7 mouse cellular contexts compared by ENCODE assay signal in genomic region chr13:95961191-95961791, GRCm38 (mm10).
DNase-seq lines count a peak whose midpoint lies in the region; ATAC-seq and TF ChIP-seq lines count a peak whose summit lies in the region.

No protein-coding gene starts in this region.

- peaks cover 74% of the 10 kb centered on the region for H3K4me1 ChIP-seq in G1E (ENCODE audit: insufficient read depth, low read depth, low read length)
- H3K4me1 ChIP-seq in bone marrow macrophage, adult 2 months (ENCODE audit: control insufficient read depth, insufficient read depth, low read length), result peaks cover 16% of the 10 kb centered on the region
- peaks cover 15% of the 10 kb centered on the region for H3K4me1 ChIP-seq in forebrain, embryonic 14.5 days (ENCODE audit: control insufficient read depth, insufficient read depth, low read length)
- H3K4me1 ChIP-seq in hindbrain, embryonic 12.5 days, result peaks cover 48% of the 10 kb centered on the region
- peaks cover 2% of the 10 kb centered on the region for H3K4me1 ChIP-seq in small intestine, adult 2 months (ENCODE audit: control insufficient read depth, insufficient read depth, insufficient read length, low read length)

- no peak overlapping the region for H3K27ac ChIP-seq in bone marrow macrophage, adult 2 months (ENCODE audit: insufficient read depth, low read depth, low read length)
- no peak overlapping the region; the same call in 1 of the 2 replicates for H3K27ac ChIP-seq in forebrain, embryonic 14.5 days (ENCODE audit: low read depth, low read length)
- H3K27ac ChIP-seq in hindbrain, embryonic 12.5 days, result no peak overlapping the region
- no peak overlapping the region for H3K27ac ChIP-seq in small intestine, adult 2 months (ENCODE audit: insufficient read depth, low read depth, low read length)

- no peak for TF ChIP-seq CTCF in G1E (IDR thresholded peaks at IDR 0.05; ENCODE audit: low read depth, low read length)
- TF ChIP-seq CTCF in bone marrow macrophage, adult 2 months (IDR thresholded peaks at IDR 0.05; ENCODE audit: low read depth, low read length), result no peak
- TF ChIP-seq CTCF in small intestine, adult 2 months (IDR thresholded peaks at IDR 0.05; ENCODE audit: extremely low read depth, insufficient read length, insufficient replicate concordance, low read depth, low read length), result no peak

- H3K4me2 ChIP-seq in forebrain, embryonic 14.5 days (ENCODE audit: low read length), result peak overlapping the region; percentile 88
- peak overlapping the region; percentile 65 for H3K4me2 ChIP-seq in hindbrain, embryonic 12.5 days (replicated peaks)

- no peak for TF ChIP-seq POLR2A in bone marrow macrophage, adult 2 months (IDR thresholded peaks at IDR 0.05; ENCODE audit: borderline replicate concordance, low read depth, low read length)
- no peak for TF ChIP-seq POLR2A in small intestine, adult 2 months (IDR thresholded peaks at IDR 0.05; ENCODE audit: low read depth, low read length)

- no peaks in the 10 kb centered on the region for H3K27me3 ChIP-seq in G1E (ENCODE audit: insufficient read depth, low read length)
- no peaks in the 10 kb centered on the region; the same call in 1 of the 2 replicates for H3K27me3 ChIP-seq in forebrain, embryonic 14.5 days (replicated peaks; ENCODE audit: control insufficient read depth, insufficient read depth, low read length)
- H3K27me3 ChIP-seq in hindbrain, embryonic 12.5 days, result no peaks in the 10 kb centered on the region
- peaks cover 6% of the 10 kb centered on the region; the same call in 1 of the 2 replicates for H3K27me3 ChIP-seq in small intestine, adult 2 months (ENCODE audit: control insufficient read depth, insufficient read depth, low read length)

- H3K36me3 ChIP-seq in G1E (replicated peaks), result no peaks in the 10 kb centered on the region
- H3K36me3 ChIP-seq in forebrain, embryonic 14.5 days (ENCODE audit: control insufficient read depth, insufficient read depth, low read length), result no peaks in the 10 kb centered on the region
- no peaks in the 10 kb centered on the region for H3K36me3 ChIP-seq in hindbrain, embryonic 12.5 days
- H3K36me3 ChIP-seq in small intestine, adult 2 months (ENCODE audit: control insufficient read depth, insufficient read depth, low read length), result no peaks in the 10 kb centered on the region

- H3K9me3 ChIP-seq in G1E (replicated peaks), result no peaks in the 10 kb centered on the region
- H3K9me3 ChIP-seq in forebrain, embryonic 14.5 days (replicated peaks; ENCODE audit: control insufficient read depth, low read length), result no peaks in the 10 kb centered on the region
- H3K9me3 ChIP-seq in hindbrain, embryonic 12.5 days (replicated peaks), result no peaks in the 10 kb centered on the region

- peak overlapping the region; percentile 59 for H3K9ac ChIP-seq in forebrain, embryonic 14.5 days (ENCODE audit: low read length)
- peak overlapping the region; percentile 36 for H3K9ac ChIP-seq in hindbrain, embryonic 12.5 days

- ATAC-seq in G1E (ENCODE audit: extremely low read depth, insufficient number of reproducible peaks, low FRiP score, poor library complexity, severe bottlenecking), result no peak
- peak; percentile 70 for ATAC-seq in forebrain, embryonic 14.5 days
- 0 out of 2 replicates have a peak, but pooled peaks have one; percentile 33 for ATAC-seq in hindbrain, embryonic 12.5 days (ENCODE audit: low FRiP score)
- 0 out of 2 replicates have a peak, but pooled peaks have one; percentile 8 for ATAC-seq in megakaryocyte-erythroid progenitor cell, adult 5-6 weeks (replicated peaks; ENCODE audit: low FRiP score, low TSS enrichment, poor library complexity, severe bottlenecking)

- 6% methylated on average over 29 of the region's 29 CpGs for WGBS in forebrain, embryonic 14.5 days
- 15% methylated on average over 29 of the region's 29 CpGs for WGBS in hindbrain, embryonic 12.5 days
- 22% methylated on average over 29 of the region's 29 CpGs for WGBS in small intestine, adult 2 months

- H3K4me3 ChIP-seq in G1E (ENCODE audit: low read depth, low read length), result peak overlapping the region; percentile 52; the same call in 1 of the 2 replicates
- H3K4me3 ChIP-seq in bone marrow macrophage, adult 2 months (ENCODE audit: insufficient read depth, low read length), result peak overlapping the region; percentile 53
- peak overlapping the region; percentile 40 for H3K4me3 ChIP-seq in forebrain, embryonic 14.5 days (ENCODE audit: low read depth, low read length)
- peak overlapping the region; percentile 29 for H3K4me3 ChIP-seq in hindbrain, embryonic 12.5 days
- H3K4me3 ChIP-seq in small intestine, adult 2 months (ENCODE audit: low read depth, low read length), result peak overlapping the region; percentile 57

- no peak for DNase-seq in G1E (ENCODE audit: low spot score)
- DNase-seq in forebrain, embryonic 14.5 days (ENCODE audit: low spot score), result peak; percentile 70
- DNase-seq in left cerebral cortex, adult 8-10 months (ENCODE audit: low spot score in 2 of 2), result peak; percentile 26 to 59
